Mouse (Mus musculus) kidney, embryonic 14.5 days (tissue): Measurements from ENCODE around the gene Zfp977. TPM values are rescaled to one million over a fixed set of nuclear protein-coding genes. Genes with fewer than 3 reads are reported as not detected.
"Not testable (repeated sequence)": the region's sequence is repeated elsewhere in the genome, so short reads cannot be mapped to it uniquely, and the experiment has no call there.

ENCODE experiments used
- ATAC-seq: fragments of 200-750 bp; cut with Nextera tagmentation; 2 replicates; pipeline ENCODE4 v1.8.0; 2017; ENCODE audit warnings: moderate number of reproducible peaks, mild to moderate bottlenecking, moderate TSS enrichment, moderate library complexity; ENCODE audit not compliant: low FRiP score, low TSS enrichment
- H3K27ac ChIP-seq: fragments of 300-500 bp; sonication (generic); 2 replicates; pipeline ENCODE4 v1.5.1; 2014; ENCODE audit warnings: low read depth, mild to moderate bottlenecking, low read length, moderate library complexity, mixed read lengths
- H3K27me3 ChIP-seq: fragments of 300-500 bp; sonication (generic); 2 replicates; pipeline ENCODE4 v1.6.1; 2014; ENCODE audit warnings: mild to moderate bottlenecking, low read length; ENCODE audit not compliant: control insufficient read depth, insufficient read depth
- H3K36me3 ChIP-seq: fragments of 300-500 bp; sonication (generic); 2 replicates; pipeline ENCODE4 v1.6.1; 2014; ENCODE audit warnings: low read length, mixed read lengths; ENCODE audit not compliant: control insufficient read depth, insufficient read depth
- H3K4me1 ChIP-seq: fragments of 300-500 bp; sonication (generic); 2 replicates; pipeline ENCODE4 v1.6.1; 2014; ENCODE audit warnings: low read length, mixed read lengths; ENCODE audit not compliant: control insufficient read depth, insufficient read depth
- H3K4me2 ChIP-seq: fragments of 300-500 bp; sonication (generic); replicated peaks from 2 replicates; pipeline ENCODE4 v1.6.1; 2014; ENCODE audit warnings: low read depth, mild to moderate bottlenecking, low read length
- H3K4me3 ChIP-seq: fragments of 300-500 bp; sonication (generic); 2 replicates; pipeline ENCODE4 v1.5.1; 2014; ENCODE audit warnings: mild to moderate bottlenecking, low read length
- H3K9ac ChIP-seq: fragments of 300-500 bp; sonication (generic); 2 replicates; pipeline ENCODE4 v1.6.1; 2014; ENCODE audit warnings: low read depth, mild to moderate bottlenecking, low read length, moderate library complexity
- H3K9me3 ChIP-seq: fragments of 300-500 bp; sonication (generic); 2 replicates; pipeline ENCODE4 v1.6.1; 2016; ENCODE audit warnings: low read length; ENCODE audit not compliant: control insufficient read depth
- WGBS: fragments of 180-500 bp; shearing (Covaris S2); extraction: QIAGEN DNeasy Blood & Tissue Kit; methylation state at CpG from one replicate; pipeline ENCODE4 v1.1.7; 2014; 5-methylcytosine and 5-hydroxymethylcytosine counted together
- microRNA-seq: library from miRNA; unstranded; fragments of <30 nt; microRNA quantifications from one replicate; pipeline ENCODE4, GENCODE M21; 2016
- polyA plus RNA-seq: library from polyadenylated mRNA; unstranded; fragments of >200 nt; fragmentation: Nextera tagmentation; extraction: Ambion mirVana; gene quantifications from 2 replicates; pipeline ENCODE4 v1.2.1, GENCODE M21; 2014

The Zfp977 gene
- polyA plus RNA-seq = 2.0 and 2.5 TPM in 2 replicates

DNA sequence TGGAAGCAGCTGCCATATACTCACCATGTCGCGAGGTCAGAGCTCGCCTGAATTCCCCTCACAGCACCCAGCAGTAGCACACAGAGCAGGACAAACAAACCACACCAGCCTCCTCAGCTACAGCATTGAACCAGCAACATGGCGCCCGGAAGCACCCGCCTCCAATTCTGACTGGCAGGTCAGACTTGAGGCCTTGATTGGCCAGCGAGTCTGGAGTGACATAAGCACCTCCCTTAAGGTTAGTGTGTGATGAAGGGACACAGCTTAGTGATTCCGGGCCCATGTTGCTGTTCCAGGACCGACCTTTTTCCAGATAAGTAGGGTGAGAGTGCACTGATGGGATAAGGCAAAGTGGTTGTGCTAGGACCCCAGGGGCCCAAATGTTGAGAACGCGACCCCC is at the start of gene Zfp977:
Gene Zfp977 (minus strand): TSS at position 135 of the 400 bp plus-strand sequence.
- not testable (repeated sequence) for H3K36me3 ChIP-seq, ATAC-seq, H3K4me2 ChIP-seq, H3K4me3 ChIP-seq, H3K4me1 ChIP-seq, H3K9me3 ChIP-seq, H3K27me3 ChIP-seq, H3K27ac ChIP-seq, H3K9ac ChIP-seq
- WGBS = 90% methylated on average over 11 of the region's 11 CpGs

DNA sequence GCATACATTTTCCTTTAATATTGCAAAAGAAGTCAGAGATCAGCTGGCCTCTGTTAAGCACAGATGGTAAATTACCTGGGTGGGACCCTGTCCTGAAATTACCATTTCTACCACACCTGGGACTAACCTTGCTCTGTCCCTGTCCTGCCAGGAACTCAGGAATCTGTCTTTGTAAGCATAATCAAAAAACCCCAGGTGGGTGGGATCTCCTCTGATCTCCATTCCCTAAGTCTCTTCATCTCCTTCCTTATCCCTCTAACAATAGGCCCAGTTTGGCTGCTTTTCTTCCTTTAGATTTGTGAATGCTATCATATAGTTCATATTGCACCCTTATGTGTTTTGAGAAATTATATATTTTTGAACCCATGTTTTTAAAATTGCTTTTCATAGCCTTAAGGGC is 38.7 kb upstream of the Zfp977 start:
- not testable (repeated sequence) for H3K4me3 ChIP-seq, H3K27ac ChIP-seq, H3K4me1 ChIP-seq, H3K9ac ChIP-seq, ATAC-seq, H3K36me3 ChIP-seq, H3K9me3 ChIP-seq, H3K27me3 ChIP-seq, H3K4me2 ChIP-seq

DNA sequence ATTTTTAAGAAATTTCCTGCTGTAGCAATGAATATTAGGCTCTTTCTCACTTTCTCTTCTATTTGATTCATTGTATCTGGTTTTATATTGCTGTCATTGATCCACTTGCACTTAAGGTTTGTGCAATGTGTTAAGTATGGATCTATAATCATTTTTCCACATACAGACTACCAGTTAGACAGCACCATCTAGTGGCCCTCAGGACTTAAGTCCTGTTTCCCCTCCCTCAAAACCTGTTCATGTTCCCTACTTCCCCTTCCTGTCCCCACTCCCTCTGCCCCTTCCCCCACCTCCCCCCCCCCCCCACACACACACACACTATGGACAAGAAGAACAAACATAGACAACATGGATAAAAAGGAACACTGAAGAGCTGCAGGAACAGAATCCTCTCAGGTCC is 3.3 kb upstream of the Zfp977 start:
- not testable (repeated sequence) for H3K4me1 ChIP-seq, ATAC-seq, H3K9me3 ChIP-seq, H3K36me3 ChIP-seq, H3K4me3 ChIP-seq, H3K27ac ChIP-seq, H3K9ac ChIP-seq, H3K4me2 ChIP-seq, H3K27me3 ChIP-seq

DNA sequence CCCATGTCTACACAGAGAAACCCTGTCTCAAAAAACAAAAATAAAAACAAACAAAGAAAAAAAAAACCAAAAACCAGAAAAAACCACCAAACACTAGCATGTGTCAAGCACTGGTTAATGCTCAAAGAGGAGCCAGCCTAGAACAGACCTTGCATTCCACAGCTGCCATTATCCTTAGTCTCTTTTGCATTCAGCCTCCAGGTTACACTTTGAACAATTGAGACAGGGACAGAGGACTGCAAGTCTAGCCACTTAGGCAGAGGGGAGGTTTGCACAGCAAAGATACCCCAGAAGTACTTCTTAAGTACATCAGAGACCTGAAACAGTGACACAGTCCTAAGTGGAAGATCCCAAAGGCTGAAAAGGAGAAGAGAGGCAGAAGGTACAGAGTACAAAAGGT is 1.0 kb downstream of the Zfp977 start:
- not testable (repeated sequence) for H3K4me2 ChIP-seq, H3K9me3 ChIP-seq, H3K27me3 ChIP-seq, H3K9ac ChIP-seq, H3K4me1 ChIP-seq, H3K27ac ChIP-seq, H3K4me3 ChIP-seq, ATAC-seq, H3K36me3 ChIP-seq

DNA sequence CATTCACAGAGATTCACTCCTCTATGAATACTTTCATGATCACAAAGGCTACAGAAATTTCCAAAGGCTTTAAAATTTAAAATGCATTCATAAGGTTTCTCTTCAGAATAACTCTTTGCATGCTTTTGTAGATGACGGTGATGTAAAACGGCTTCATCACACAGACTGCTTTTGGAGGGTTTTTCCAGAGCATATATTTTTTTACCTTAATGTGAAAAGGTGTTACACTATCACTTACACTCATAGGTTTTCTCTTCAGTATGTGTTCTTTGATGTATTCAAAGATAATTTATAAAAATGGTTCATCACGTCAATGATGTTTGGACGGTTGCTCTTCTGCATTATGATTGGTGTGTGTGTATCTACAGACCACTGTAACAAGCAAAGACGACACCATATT is 13.9 kb downstream of the Zfp977 start, which contains the start of gene Gm21028:
Gene Gm21028 (minus strand): TSS at position 101 of the 400 bp plus-strand sequence.
- Histone ChIP-seq H3K9ac (no peak within 1 kb of the TSS), H3K27ac (no peak within 1 kb of the TSS), H3K9me3 (peaks cover 44% of the 10 kb centered on the region), H3K27me3 (no peaks in the 10 kb centered on the region), H3K36me3 (no peaks in the 10 kb centered on the region), H3K4me2 (no peak within 1 kb of the TSS), H3K4me1 (no peaks in the 10 kb centered on the region), H3K4me3 (no peak within 1 kb of the TSS)
- ATAC-seq = no peak
- WGBS = 97% methylated on average over 5 of the region's 5 CpGs

DNA sequence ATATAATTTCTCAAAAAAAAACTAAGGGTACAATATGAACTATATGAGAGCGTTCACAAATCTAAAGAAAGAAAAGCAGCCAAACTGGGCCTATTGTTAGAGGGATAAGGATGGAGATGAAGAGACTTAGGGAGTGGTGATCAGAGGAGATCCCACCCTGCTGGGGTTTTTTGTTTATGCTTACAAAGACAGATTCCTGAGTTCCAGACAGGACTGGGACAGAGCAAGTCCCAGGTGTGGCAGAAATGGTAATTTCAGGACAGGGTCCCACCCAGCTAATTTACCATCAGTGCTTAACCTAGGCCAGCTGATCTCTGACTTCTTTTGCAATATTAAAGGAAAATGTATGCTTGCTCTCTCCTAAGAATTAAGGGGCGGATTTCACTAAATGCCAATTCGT is 40.6 kb downstream of the Zfp977 start:
- WGBS = 84% methylated on average over 3 of the region's 3 CpGs
- no peak overlapping the region for H3K4me2 ChIP-seq
- no peak overlapping the region for H3K4me3 ChIP-seq

More for the DNA sequence above, 40.6 kb downstream of the Zfp977 start:
- H3K4me1 ChIP-seq = no peaks in the 10 kb centered on the region
- H3K27ac ChIP-seq = no peak overlapping the region
- H3K9ac ChIP-seq = no peak overlapping the region
- ATAC-seq = no peak
- H3K36me3 ChIP-seq = no peaks in the 10 kb centered on the region
- no peaks in the 10 kb centered on the region for H3K27me3 ChIP-seq
- peaks cover 4% of the 10 kb centered on the region; the same call in 1 of the 2 replicates for H3K9me3 ChIP-seq

Small RNA genes lying within 50 kb of the gene (microRNA-seq; reads per million reads assigned to microRNA genes)
- gene Gm24938 = not detected

Other genes with a start within 250 kb of the Zfp977 start
- not detected in 2 replicates for gene 4933421I07Rik, start 144.4 kb downstream of the Zfp977 start, polyA plus RNA-seq
- 9.1 and 13.7 TPM in 2 replicates for gene Zfp141, start 86.8 kb downstream of the Zfp977 start, polyA plus RNA-seq
- gene Gm21028, start 14.0 kb downstream of the Zfp977 start, polyA plus RNA-seq = not detected in 2 replicates
- gene Zfp976, start 50.0 kb upstream of the Zfp977 start, polyA plus RNA-seq = 3.7 and 5.4 TPM in 2 replicates
- gene Zfp975, start 100.2 kb upstream of the Zfp977 start, polyA plus RNA-seq = 9.2 and 9.7 TPM in 2 replicates
- gene Gm17067, start 134.5 kb upstream of the Zfp977 start, polyA plus RNA-seq = 0.07 TPM in 1 of 2 replicates, not detected in the other
- not detected in 2 replicates for gene Vmn2r62, start 201.0 kb upstream of the Zfp977 start, polyA plus RNA-seq